Mouse (Mus musculus) E14TG2a.4 (cell line): Measurements from ENCODE around the gene Cnot9.

ENCODE experiments used
- CTCF ChIP-seq: conservative IDR thresholded peaks from 2 replicates; pipeline ENCODE4 v1.5.1; 2014; ENCODE audit warnings: low read length
- NANOG ChIP-seq: IDR thresholded peaks from 2 replicates; pipeline ENCODE4 v1.6.1; 2014; ENCODE audit warnings: borderline replicate concordance, low read length, mixed read lengths

- TF ChIP-seq CTCF: no peak
- TF ChIP-seq NANOG: no peak
Observed at GRCm38 (mm10) chr1:74505721-74506464, at the start of gene Cnot9.
